Mouse (Mus musculus): ENCODE measurements around the gene Rnf183.

DNA sequence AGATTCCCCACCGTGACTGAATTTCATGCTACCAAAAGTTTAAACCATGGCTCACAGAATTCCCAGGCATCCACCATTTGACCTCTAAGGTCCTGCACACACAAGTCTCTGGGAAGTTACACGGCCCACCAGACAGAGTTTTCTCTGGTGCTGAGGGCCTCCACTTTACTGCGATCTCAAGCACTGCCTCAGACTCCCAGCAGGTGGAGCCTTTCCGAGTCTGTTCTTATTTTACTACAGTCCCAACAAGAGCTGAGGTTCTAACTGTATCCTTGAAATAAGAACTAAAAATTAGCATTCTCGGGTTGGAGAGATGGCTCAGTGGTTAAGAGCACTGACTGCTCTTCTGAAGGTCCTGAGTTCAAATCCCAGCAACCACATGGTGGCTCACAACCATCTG lies 19.9 kb upstream of the Rnf183 start:
- TF ChIP-seq CTCF (IDR thresholded peaks at IDR 0.05; ENCODE audit: control insufficient read depth, insufficient read depth, low read length) (peak; percentile 53), POLR2A (IDR thresholded peaks at IDR 0.05; ENCODE audit: borderline replicate concordance, control insufficient read depth, low read depth, low read length) (no peak)

All from bone marrow, adult 2 months (tissue).